10 mouse cellular contexts compared by ENCODE assay signal in the genomic region with DNA sequence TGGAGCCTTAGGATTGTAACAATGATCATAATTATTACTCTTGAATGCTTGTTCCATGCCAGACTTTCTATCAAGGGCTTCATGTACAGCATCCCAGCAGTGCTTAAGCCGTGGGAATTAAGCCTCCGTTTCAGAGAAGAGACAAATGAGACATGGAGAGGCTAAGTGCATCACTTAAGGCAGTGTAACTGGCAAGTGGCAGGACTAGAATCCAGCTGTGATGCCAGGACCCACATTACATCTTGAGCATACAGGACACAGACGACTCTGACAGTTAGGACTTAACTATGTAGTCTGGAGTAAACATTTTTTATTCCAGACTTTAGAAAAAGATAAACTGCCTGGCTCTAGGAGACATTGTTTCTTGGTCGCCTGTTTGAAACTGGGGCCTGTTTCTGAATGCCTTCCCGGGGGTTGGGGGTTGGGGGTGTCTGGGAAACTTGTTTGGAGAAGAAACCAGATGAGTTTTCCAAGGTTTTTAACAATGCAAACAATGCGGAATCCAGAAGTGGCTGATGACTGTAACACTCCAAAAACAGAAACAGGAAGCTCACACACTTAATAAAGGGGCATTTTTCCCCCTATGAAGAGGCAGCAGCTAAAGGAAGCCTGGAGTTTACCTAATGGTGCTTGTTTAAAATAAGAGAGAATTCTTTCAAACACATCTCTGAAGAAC. TPM values are rescaled to one million over a fixed set of nuclear protein-coding genes. Genes with fewer than 3 reads are reported as not detected.
DNase-seq lines count a peak whose midpoint lies in the region; ATAC-seq and TF ChIP-seq lines count a peak whose summit lies in the region.
"Had no signal": no experiment of that assay in that cellular context is flagged by ENCODE, and none has a peak within 500 bp of the region (broad histone marks: within the 10 kb centered on the region; RNA-seq: fewer than 3 reads in every experiment).

No protein-coding gene starts in this region.

- no peak overlapping the region for H3K4me2 ChIP-seq in midbrain, embryonic 13.5 days (replicated peaks)
- H3K4me2 ChIP-seq in limb, embryonic 11.5 days (ENCODE audit: low read depth, severe bottlenecking), result no peak overlapping the region
- H3K4me2 ChIP-seq: hindbrain, embryonic 13.5 days had no signal

- peaks cover 11% of the 10 kb centered on the region for H3K4me1 ChIP-seq in midbrain, embryonic 10.5 days
- H3K4me1 ChIP-seq in midbrain, embryonic 13.5 days (replicated peaks), result 0 out of 2 replicates have a peak, but pooled peaks cover 4% of the 10 kb centered on the region
- H3K4me1 ChIP-seq in limb, embryonic 11.5 days (ENCODE audit: control insufficient read depth, insufficient read depth, low read length), result no peaks in the 10 kb centered on the region
- H3K4me1 ChIP-seq: hindbrain, embryonic 13.5 days had no signal

- 68% methylated on average over 6 of the region's 6 CpGs for WGBS in midbrain, embryonic 10.5 days
- 60% methylated on average over 6 of the region's 6 CpGs for WGBS in midbrain, embryonic 13.5 days
- WGBS in limb, embryonic 11.5 days, result 49% methylated on average over 6 of the region's 6 CpGs

- H3K27me3 ChIP-seq in midbrain, embryonic 10.5 days (ENCODE audit: low read depth, poor library complexity, severe bottlenecking), result no peaks in the 10 kb centered on the region
- no peaks in the 10 kb centered on the region for H3K27me3 ChIP-seq in midbrain, embryonic 13.5 days
- H3K27me3 ChIP-seq in limb, embryonic 11.5 days (ENCODE audit: control insufficient read depth, insufficient read depth, low read length), result no peaks in the 10 kb centered on the region
- H3K27me3 ChIP-seq: hindbrain, embryonic 13.5 days had no signal

- H3K9me3 ChIP-seq in midbrain, embryonic 10.5 days (replicated peaks), result no peaks in the 10 kb centered on the region
- H3K9me3 ChIP-seq in midbrain, embryonic 13.5 days, result no peaks in the 10 kb centered on the region
- no peaks in the 10 kb centered on the region for H3K9me3 ChIP-seq in limb, embryonic 11.5 days (ENCODE audit: control insufficient read depth, low read length)
- H3K9me3 ChIP-seq: hindbrain, embryonic 13.5 days had no signal

- intact Hi-C loops in gastrocnemius, adult 2 months (cut with DNase I), result no loop called here

- DNase-seq in gastrocnemius, adult 2 months, result peak; percentile 48
- no peak for DNase-seq in gastrocnemius, adult 18-20 months (ENCODE audit: low spot score)
- no peak for DNase-seq in midbrain, embryonic 10.5 days (ENCODE audit: low spot score)
- DNase-seq in limb, embryonic 11.5 days (ENCODE audit: low spot score), result no peak
- no peak for DNase-seq in left cerebral cortex, adult 8-10 months (ENCODE audit: low spot score in 2 of 2)
- no peak for DNase-seq in right cerebral cortex, postnatal 36 days (ENCODE audit: low spot score in 2 of 2)
- DNase-seq in urinary bladder, postnatal 25 days (ENCODE audit: low spot score), result no peak

- no peak overlapping the region for H3K9ac ChIP-seq in midbrain, embryonic 13.5 days (replicated peaks)
- H3K9ac ChIP-seq in limb, embryonic 11.5 days (ENCODE audit: low read length), result no peak overlapping the region
- H3K9ac ChIP-seq: hindbrain, embryonic 13.5 days had no signal

- H3K4me3 ChIP-seq in gastrocnemius, adult 2 months, result peak overlapping the region; percentile 37
- H3K4me3 ChIP-seq in midbrain, embryonic 10.5 days, result no peak overlapping the region
- H3K4me3 ChIP-seq in midbrain, embryonic 13.5 days (replicated peaks), result no peak overlapping the region
- no peak overlapping the region for H3K4me3 ChIP-seq in limb, embryonic 11.5 days (ENCODE audit: low read depth, low read length)
- H3K4me3 ChIP-seq: hindbrain, embryonic 13.5 days had no signal

- H3K36me3 ChIP-seq in midbrain, embryonic 10.5 days, result no peaks in the 10 kb centered on the region
- no peaks in the 10 kb centered on the region for H3K36me3 ChIP-seq in midbrain, embryonic 13.5 days
- no peaks in the 10 kb centered on the region for H3K36me3 ChIP-seq in limb, embryonic 11.5 days (ENCODE audit: control insufficient read depth, insufficient read depth, low read length)
- H3K36me3 ChIP-seq: hindbrain, embryonic 13.5 days had no signal

- H3K27ac ChIP-seq in gastrocnemius, adult 2 months, result peak overlapping the region; percentile 84
- H3K27ac ChIP-seq in midbrain, embryonic 10.5 days (replicated peaks), result 0 out of 2 replicates have a peak overlapping the region, but pooled peaks have one; percentile 28
- H3K27ac ChIP-seq in midbrain, embryonic 13.5 days, result no peak overlapping the region
- 0 out of 2 replicates have a peak overlapping the region, but pooled peaks have one; percentile 39 for H3K27ac ChIP-seq in limb, embryonic 11.5 days (replicated peaks; ENCODE audit: low read depth, low read length)
- H3K27ac ChIP-seq: hindbrain, embryonic 13.5 days had no signal

- no peak for TF ChIP-seq CTCF in gastrocnemius, adult 2 months (IDR thresholded peaks at IDR 0.05)

- no peak for ATAC-seq in midbrain, embryonic 13.5 days
- ATAC-seq in limb, embryonic 11.5 days (ENCODE audit: insufficient number of reproducible peaks, low FRiP score, low TSS enrichment, low read depth), result no peak
- ATAC-seq: midbrain, embryonic 16.5 days had no signal

RNA-seq across cellular contexts. Expression of a gene that starts 18.7 kb away (rescaled TPM):
- total RNA-seq in gastrocnemius, adult 2 months (2021), result 1 to 10 TPM; 4.1 to 6.1 TPM
- total RNA-seq in gastrocnemius, adult 18-20 months (2021), result 1 to 10 TPM; 3.9 to 6.0 TPM
- 2.9 and 3.4 TPM in 2 replicates for polyA plus RNA-seq in midbrain, embryonic 10.5 days (2016; fragmentation: Nextera tagmentation; extraction: Ambion mirVana)
- polyA plus RNA-seq in midbrain, embryonic 13.5 days (2015; fragmentation: Nextera tagmentation; extraction: Ambion mirVana), result 1.5 and 2.1 TPM in 2 replicates
- 2.6 and 3.6 TPM in 2 replicates for polyA plus RNA-seq in limb, embryonic 11.5 days (2014; fragmentation: Nextera tagmentation; extraction: Ambion mirVana)
- total RNA-seq in left cerebral cortex, adult 8-10 months (2022), result 1 to 10 TPM; 3.8 to 9.0 (median 5.8) TPM
